Mouse (Mus musculus) frontal cortex, postnatal 14 days (tissue): ENCODE measurements around the gene Scgb1b30.
"Not testable (repeated sequence)": the region's sequence is repeated elsewhere in the genome, so short reads cannot be mapped to it uniquely, and the experiment has no call there.

ENCODE experiments used
- DNase-seq, 2 experiments: peaks; one replicate each; pipeline ENCODE4 v3.0.0; 2022; ENCODE audit warnings: low spot score in 2 of 2

Scgb1b30 gene

DNA sequence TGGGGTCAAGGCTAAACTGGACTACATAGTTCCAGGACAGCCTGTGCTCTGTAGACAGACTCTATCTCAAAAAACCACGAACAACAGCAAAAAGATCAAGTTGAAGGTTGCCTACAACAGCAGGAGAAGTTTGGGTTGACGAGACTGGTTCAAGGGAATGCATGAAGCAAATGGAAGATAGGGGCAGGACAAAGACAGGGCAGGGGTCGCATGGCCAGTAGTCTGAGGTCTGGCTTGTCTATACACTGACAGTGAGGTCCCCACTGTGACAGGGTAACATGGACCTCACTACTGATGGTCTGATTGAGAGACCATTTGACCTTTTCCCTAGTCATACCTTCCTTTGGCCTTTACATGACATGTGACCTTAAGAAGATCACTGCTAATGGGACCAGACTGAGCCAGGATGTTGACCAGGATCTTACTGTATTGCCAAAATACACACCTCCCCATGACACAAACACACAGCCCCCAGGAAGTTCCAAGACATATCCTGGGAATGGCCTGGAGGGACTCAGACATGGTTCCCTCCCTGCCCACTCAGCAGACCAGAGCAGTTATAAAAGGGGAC is at the start of gene Scgb1b30:
Scgb1b30 (plus strand) TSS at position 521 of the 571 bp plus-strand sequence.
- no peak for DNase-seq

DNA sequence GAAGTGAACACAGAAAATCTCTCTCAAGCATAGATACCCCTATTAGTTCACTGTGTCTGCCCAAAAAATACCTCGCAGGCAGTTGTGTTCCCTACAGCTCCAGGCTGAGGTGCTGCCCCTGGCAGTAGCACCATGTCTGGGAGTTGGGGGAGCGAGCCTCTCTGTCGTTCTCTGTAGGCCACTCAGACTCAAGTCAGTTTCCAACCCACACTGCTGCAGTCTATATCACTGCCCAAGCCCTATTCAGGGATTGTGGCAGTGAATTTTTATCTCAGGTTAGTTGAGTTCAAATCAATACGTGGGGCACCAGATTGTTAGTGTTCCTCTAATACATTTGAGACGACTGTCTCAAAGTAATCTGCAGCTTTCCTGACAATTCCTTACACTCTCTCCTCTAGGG is 27.1 kb upstream of the Scgb1b30 start:
- DNase-seq, result not testable (repeated sequence)

DNA sequence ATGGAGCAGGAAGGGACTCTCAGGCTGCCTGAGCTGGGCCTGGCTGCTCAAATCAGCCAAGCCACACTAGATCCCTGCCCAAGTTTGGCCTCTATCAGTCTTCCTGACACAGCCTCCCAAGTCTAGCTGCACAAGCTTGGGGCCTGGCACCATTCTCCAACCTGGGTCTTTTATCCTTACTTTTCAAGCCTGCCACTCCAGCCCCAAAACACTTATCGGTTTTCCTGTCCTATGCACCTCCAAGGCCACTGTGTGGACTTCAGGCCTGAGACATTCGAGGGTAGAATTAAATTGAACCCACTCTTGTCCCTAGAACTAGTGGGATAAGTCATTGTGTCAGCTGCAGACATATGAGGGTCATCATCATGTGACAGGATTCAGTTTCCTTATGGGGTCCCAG is 4.8 kb downstream of the Scgb1b30 start:
- DNase-seq, result no peak

DNA sequence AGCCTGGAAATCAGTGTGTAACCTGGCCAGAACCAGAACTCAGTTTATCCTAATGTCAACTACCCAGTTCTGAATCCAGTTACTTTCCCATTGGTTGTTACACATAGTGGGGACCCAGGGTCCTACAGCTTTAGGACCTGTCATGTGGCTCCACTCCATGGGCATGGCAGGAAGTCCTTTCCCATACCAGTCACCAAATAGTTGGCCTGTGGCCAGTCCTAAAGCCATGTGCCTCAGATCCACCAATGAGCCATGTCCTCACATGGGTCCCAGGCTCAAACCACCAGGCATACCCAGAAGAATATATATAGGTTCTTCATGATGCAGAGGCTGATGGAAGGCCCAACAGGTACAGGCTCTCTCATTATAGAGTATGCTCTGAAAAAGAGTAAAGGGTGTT is 6.0 kb downstream of the Scgb1b30 start:
- DNase-seq, result no peak

DNA sequence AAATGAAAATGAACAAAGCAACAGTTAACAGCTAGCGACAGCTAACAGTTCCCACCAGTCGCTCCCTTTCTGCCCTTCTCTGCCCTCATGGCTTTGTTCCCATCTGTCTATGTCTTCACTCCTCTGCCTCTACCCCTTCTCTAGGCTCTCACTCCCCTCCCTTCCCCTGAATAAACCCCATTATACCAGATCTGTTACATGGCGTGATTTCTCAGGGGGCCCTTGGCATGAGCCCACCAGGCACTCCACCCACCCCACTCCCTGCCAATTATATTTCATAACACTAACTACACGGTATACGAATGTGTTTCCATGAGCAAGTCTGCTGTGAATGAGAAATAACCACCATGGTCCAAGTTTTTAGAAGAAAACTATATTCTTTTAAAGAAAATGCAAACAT is 14.0 kb downstream of the Scgb1b30 start:
- no peak for DNase-seq

DNA sequence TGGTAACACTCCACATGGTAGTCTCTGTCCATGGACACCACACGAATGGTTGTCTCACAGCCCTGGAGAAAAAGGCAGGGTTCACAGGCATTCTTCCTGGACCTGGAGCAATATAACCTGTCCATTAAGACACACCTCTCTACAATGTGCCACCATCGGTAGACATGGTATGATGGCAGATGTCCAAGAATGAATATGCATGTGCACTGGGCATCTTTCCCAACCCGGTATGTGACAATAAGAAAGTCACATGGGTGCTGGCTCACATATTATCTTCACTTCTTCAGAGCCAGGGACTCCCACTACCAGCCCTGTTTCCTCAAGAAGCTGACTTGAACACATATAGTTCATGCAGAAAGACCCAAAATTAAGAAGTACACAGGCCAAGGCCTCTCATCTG is 21.4 kb downstream of the Scgb1b30 start:
- DNase-seq, result no peak

DNA sequence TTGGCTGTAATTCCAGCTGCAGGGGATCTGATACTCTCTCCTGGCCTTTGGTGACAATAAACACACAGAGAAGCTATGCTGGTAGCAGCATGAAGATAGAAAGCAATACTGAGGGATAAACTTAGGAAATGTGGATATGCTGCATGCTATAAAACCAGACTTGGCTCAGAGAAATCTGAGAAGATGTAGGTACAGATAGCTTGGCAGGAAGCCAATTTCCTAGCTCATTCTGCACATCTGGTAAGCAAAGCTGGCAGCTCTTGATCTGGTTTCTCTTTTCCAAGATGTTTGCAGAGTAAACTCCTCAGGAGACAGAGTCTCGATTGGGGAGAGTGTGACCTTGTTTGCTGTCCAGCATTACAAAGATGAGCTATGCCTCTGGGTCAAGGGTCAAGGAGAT is 25.4 kb downstream of the Scgb1b30 start:
- DNase-seq, result not testable (repeated sequence)

DNA sequence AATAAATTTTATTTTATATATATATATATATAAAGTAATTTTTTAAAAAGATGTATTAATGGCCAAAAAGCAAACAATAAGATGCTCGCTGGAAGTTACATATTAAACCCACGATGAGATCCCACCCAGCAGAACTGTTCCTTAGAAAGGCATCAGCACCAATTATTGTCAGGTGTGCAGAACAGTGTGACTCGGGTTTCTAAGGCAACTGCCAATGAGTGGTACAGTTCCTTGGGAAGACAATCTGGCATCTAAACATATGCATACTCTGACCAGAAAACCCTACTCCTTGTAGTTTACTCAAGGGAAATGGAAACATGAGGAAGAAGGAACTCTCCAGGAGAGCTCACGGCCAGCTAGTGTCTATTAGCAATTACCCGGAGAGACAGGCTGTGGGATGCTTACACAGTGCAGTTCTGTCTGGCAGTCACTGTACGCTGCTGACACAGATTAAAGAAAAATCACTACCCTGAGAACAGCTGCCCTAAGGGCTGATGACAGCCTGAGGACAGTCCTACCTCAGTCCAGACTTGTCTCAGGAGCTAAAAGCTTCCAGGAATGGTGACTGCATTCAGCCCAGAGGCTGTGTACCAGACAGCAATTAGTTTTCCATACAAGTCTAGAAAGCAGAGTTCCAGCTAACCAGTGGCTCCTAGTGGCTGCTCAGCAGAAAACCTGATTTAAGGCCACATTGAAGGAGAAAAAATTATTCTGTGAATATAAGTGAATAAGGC is 27.9 kb downstream of the Scgb1b30 start:
- DNase-seq, result no peak

DNA sequence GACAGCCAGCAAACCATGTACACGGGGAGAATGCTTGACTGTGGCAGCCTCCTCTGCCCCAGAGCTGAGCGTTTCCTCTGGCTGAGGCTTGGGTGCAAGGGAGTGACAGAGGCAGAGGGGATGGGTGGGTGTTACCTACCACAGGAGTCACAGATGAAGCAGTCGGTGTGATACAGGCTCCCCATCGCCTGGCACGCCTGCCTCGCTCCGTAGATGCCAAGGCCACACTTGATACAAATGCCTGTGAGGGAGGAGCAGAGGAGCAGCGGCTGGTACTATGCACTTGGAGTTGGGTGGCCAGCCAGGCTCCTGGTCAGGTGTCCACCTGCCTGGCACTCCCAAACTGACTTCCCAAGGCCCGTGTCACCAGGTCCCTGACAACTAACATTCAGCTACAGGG is 30.1 kb downstream of the Scgb1b30 start:
- DNase-seq, result no peak

DNA sequence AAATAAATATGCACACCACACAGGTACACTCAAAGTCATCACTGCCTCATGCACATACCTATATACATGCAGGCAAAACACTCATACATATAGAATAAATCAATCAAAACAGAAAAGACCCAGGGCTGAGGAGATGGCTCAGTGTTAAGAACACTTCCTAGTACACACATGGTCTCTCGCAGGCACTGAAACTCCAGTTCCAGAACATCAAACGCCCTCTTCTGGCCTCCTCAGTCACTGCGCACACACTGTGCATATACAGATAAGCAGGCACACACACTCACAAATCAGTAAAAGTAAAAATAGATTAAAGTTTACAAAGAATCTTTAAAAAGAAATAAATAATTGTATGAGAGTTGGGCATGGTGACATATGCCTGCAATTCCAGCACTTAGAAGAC is 31.1 kb downstream of the Scgb1b30 start:
- no peak for DNase-seq

DNA sequence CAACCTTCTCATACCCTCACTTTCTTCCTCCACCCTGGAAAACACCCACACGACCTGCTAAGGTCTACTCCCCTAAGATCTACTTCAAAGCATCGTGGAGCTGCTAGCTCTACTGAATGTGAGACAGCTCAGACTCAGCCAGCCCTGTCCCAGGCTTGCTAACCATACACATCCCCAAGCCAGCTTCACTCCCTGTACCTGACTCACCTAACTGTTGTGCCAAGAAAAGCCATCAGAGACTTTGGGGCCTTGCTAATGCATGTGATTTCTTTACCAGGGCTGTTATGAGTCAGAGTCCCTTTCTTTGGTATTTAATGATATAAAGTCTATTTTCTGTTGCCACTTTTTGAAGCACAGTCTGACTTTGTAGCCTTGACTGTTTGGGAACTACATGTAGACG is 35.9 kb downstream of the Scgb1b30 start:
- no peak for DNase-seq

DNA sequence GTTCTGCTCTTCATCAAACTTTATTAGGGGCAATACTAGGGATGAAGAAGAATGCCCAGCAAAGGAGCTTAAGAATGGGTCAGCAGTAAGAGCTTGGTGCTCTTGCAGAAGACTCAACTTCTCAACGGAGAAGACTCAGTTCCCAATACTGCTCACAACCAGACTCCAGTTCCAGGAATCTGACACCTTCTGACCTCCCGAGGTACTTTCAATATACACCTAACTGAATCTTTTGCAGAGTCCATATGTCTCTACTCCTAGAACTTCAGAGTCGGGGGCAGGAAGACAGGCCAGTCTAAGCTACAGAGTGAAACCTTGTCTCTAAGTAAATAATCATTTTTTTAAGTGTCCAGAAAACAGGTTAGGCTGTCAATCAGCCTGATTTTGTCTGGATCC is 36.7 kb downstream of the Scgb1b30 start:
- DNase-seq, result no peak

DNA sequence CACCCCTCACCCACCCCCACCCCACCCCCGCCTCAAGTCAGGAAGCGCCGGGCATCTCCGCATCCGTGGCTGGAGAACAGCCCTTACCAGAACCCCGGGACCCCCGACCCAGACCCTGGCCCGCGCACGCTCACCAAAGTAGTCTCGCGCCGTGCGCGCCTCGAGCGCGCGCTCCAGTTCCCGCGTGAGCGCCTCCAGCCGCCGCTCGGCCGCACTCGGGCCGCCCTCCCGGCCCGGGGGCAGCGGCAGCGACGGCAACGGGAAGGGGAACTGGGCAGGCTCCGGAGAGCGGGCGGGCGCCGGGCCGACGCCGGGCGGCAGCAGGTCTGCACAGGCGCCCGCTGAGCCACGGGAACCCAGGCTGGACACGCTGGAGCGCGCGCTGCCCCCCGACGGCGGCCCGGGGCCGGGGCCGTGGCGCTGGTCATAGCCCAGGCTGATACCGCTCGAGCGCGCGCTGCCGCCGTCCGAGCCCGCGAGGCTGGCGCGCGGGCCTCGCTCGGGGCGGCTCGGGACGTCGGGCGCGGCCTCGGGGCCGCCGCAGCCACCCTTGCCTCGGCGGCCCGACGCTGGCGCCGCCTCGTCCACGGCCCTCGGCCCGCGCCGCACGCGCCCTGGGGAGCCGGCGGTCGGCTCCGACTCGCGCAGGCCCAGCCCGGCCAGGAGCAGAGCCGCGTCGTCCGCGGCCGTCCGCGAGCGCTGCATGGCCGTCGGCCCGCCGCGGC is 37.3 kb downstream of the Scgb1b30 start:
- no peak for DNase-seq

DNA sequence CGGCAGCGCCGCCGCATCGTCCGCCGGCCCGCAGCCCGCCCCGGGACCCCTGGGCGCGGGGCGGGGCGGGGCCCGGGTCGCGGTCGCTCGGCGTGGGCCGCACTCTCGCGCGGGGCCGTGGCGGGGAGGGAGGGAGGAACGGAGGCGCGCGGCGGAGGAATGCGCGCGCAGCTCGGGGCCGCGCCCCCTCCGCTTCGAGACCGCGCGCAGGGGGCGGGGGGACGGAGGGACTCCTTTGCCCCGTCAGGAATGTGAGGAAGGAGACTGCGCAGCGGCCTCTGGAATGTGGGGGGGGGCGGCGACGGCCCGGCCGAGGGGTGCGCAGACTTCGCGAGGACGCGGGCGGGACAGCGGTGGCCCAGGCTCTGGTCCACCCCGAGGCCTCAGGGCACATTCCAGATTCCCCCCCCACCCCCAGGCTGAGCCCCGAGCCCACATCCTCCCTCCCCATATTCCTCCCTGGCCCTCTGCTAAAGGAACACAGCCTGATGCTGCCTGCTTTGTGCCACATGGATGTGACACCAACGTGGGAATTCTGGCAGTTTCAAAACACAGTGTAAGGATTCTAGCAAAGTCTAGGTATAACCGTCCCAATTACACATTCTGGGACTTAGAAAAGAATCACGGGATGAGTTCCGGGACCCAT is 38.0 kb downstream of the Scgb1b30 start, which contains the start of gene Wtip:
Wtip (minus strand) TSS at position 152 of the 646 bp plus-strand sequence.
- peak; percentile 33 to 35 for DNase-seq

DNA sequence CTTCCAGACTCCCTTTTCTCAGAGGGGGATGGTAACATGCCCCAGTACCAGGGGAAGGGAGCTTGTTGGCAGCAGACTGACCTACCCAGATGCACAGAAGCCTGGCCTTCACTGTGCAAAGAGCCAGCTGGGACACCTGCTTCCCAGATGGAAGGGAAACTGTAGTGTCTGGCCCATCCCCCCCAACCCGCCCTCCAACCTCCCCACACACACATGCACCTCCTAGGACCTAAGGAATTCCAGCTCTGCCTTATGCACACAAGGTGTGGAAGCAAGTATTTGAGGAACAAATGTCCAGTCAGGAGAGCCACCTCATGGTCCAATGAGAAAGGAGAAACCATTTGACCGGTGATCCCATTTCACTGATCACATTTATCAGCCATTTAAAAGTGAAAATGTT is 39.1 kb downstream of the Scgb1b30 start:
- DNase-seq, result no peak

DNA sequence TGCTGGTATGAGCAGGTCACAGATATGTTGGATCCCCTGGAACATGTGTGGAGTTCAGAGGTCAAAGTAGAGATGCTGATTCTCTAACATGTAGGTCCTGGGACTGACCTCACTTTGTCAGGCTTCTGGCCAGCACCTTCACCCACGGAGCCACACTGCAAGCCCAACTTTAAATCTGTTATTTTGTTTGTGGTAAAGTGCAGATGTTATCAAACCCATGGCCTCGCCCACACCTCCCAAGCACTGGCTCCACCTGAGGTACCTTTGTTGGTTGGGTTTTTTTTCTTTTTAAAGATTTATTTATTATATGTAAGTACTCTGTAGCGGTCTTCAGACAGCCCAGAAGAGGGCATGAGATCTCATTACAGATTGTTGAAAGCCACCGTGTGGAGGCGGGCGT is 44.3 kb downstream of the Scgb1b30 start:
- DNase-seq, result no peak

DNA sequence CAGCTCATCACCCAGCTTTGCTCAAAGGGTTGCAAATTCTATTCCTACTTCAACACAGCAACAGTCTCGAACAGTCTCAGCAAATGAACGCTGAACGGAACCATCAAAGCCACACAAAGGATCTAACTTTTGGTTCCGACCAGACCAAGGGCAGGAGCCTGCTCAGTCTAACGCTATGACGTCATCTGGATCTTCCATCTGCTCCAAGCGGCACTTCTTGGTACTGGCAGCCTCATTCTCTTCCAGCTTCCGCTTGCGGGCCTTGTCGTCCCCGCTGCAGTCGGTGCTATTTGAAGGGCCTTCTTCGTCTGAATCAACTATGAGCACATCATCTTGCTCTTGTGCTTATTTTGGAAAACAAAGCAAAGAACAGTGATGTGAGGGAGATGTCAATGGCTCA is 45.9 kb downstream of the Scgb1b30 start:
- no peak for DNase-seq

DNA sequence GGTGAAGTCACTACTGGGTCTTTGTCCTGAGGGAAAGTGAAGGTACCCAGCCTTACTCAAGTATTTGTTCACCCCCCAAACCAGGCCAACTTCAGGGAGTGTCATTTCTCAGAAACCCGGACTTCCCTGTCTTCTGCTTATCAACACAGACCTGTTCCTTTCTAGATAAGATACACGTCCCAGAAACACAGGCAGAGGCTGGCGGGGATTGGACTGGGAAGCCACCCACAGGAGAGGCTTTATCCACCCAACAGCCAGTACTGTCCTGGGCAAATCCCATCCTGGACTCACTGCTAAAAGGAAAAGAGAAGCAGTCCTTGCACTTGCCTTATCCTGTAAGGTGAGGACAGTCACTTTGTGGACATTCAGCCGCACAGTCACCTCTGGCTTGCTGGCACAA is 52.0 kb downstream of the Scgb1b30 start:
- DNase-seq, result no peak
